Mouse (Mus musculus) testis, adult 2 months (tissue): ENCODE data around the gene Zfp174. TPM values are rescaled to one million over a fixed set of nuclear protein-coding genes. Genes with fewer than 3 reads are reported as not detected.
"Not testable (repeated sequence)": the region's sequence is repeated elsewhere in the genome, so short reads cannot be mapped to it uniquely, and the experiment has no call there.

ENCODE experiments used
- H3K27ac ChIP-seq: fragments of 200-500 bp; 2 replicates; pipeline ENCODE4 v1.5.1; 2012; ENCODE audit warnings: low read depth, low read length; ENCODE audit not compliant: control insufficient read depth, insufficient read depth
- H3K27me3 ChIP-seq: fragments of 200-500 bp; 2 replicates; pipeline ENCODE4 v1.6.1; 2012; ENCODE audit warnings: mild to moderate bottlenecking, low read length, moderate library complexity; ENCODE audit not compliant: control insufficient read depth, insufficient read depth
- H3K36me3 ChIP-seq: fragments of 200-500 bp; 2 replicates; pipeline ENCODE4 v1.6.1; 2012; ENCODE audit warnings: mild to moderate bottlenecking, low read length; ENCODE audit not compliant: control insufficient read depth, insufficient read depth
- H3K4me1 ChIP-seq: fragments of 200-500 bp; 2 replicates; pipeline ENCODE4 v1.6.1; 2012; ENCODE audit warnings: low read length; ENCODE audit not compliant: control insufficient read depth, insufficient read depth
- H3K4me3 ChIP-seq: fragments of 200-500 bp; 2 replicates; pipeline ENCODE4 v1.5.1; 2012; ENCODE audit warnings: low read depth, mild to moderate bottlenecking, low read length, moderate library complexity, mixed read lengths; ENCODE audit not compliant: control insufficient read depth
- CTCF ChIP-seq: fragments of 200-500 bp; IDR thresholded peaks from 2 replicates; pipeline ENCODE4 v1.5.1; 2012; ENCODE audit warnings: low read depth, mild to moderate bottlenecking, inconsistent platforms, low read length, moderate library complexity; ENCODE audit not compliant: control insufficient read depth, insufficient read depth, insufficient replicate concordance
- POLR2A ChIP-seq: fragments of 200-500 bp; IDR thresholded peaks from 2 replicates; pipeline ENCODE4 v1.6.1; 2012; ENCODE audit warnings: low read depth, mild to moderate bottlenecking, inconsistent platforms, low read length, moderate library complexity; ENCODE audit not compliant: control insufficient read depth
- polyA plus RNA-seq: library from polyadenylated mRNA; depleted of rRNA; stranded (reverse); fragments of >200 nt; gene quantifications from 2 replicates; pipeline ENCODE4 v1.2.3, GENCODE M21; 2012

Gene Zfp174
- polyA plus RNA-seq, 1 experiment: 1.5 TPM

DNA sequence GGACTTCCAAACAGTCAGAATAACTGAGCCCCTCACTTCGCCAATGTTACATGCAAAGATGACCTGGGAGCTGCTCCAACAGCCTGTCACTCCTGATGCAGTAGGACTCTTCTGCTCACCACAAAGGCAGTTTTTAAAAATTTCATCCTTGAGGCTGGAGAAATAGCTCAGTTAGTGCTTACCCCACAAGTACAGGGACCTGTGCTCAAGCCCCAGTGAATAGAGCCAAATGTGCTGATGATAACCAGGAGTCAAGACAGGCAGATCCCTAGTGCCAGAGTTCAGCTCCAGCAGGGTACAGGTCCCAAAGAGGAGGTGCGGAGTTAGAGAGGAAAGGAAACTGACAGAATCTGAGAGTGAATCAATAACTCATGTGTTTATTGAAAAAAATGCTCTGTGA is 11.6 kb upstream of the Zfp174 start:
- Histone ChIP-seq H3K4me3 (no peak overlapping the region), H3K36me3 (no peaks in the 10 kb centered on the region), H3K27ac (no peak overlapping the region), H3K4me1 (no peaks in the 10 kb centered on the region; the same call in 1 of the 2 replicates), H3K27me3 (no peaks in the 10 kb centered on the region)
- TF ChIP-seq CTCF (no peak), POLR2A (no peak)

DNA sequence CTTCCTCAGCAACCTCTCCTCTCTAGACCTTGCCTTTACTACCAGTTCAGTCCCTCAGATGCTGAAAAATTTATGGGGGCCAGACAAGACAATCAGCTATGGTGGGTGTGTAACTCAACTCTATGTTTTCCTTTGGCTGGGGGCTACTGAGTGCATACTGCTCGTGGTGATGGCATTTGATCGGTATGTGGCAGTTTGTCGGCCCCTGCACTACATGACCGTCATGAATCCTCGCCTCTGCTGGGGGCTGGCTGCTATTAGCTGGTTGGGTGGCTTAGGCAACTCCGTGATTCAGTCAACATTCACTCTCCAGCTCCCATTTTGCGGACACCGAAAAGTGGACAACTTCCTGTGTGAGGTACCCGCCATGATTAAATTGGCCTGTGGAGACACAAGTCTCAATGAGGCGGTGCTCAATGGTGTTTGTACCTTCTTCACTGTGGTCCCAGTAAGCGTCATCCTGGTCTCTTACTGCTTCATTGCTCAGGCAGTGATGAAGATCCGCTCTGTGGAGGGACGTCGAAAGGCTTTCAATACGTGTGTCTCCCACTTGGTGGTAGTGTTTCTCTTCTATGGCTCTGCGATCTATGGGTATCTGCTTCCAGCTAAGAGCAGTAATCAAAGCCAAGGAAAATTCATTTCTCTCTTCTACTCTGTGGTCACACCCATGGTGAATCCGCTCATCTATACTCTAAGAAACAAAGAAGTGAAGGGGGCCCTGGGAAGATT is 7.7 kb upstream of the Zfp174 start:
- H3K27ac ChIP-seq: no peak overlapping the region
- H3K4me3 ChIP-seq: peak overlapping the region; percentile 1; the same call in 1 of the 2 replicates
- no peaks in the 10 kb centered on the region for H3K27me3 ChIP-seq
- H3K4me1 ChIP-seq: peaks cover 2% of the 10 kb centered on the region; the same call in 1 of the 2 replicates
- H3K36me3 ChIP-seq: no peaks in the 10 kb centered on the region
- TF ChIP-seq CTCF (peak; percentile 19; the same call in 1 of the 2 replicates), POLR2A (no peak)

DNA sequence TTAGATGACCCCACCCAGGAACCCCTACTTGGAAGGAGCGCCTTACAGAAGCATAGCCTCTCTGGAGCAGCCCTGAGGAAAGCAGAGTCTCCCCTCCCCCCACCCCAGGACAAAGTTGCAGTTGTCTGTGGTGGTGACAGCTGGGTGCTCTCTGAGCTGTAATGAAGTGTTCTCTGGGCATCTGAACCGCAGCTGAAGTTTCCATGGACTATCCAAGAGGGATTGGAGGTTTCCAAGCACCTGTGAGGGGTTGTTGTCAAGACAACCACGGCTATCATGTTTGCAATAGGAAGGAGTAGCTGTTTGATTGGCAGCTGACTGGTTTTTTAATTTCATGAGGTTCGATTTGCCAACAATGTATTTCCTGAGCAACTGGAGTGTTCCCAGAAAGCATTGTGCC is 4.1 kb upstream of the Zfp174 start:
- no peak for TF ChIP-seq CTCF
- TF ChIP-seq POLR2A: no peak
- H3K27me3 ChIP-seq: no peaks in the 10 kb centered on the region
- H3K4me3 ChIP-seq: no peak overlapping the region
- H3K4me1 ChIP-seq: peaks cover 5% of the 10 kb centered on the region
- H3K27ac ChIP-seq: no peak overlapping the region
- no peaks in the 10 kb centered on the region for H3K36me3 ChIP-seq

DNA sequence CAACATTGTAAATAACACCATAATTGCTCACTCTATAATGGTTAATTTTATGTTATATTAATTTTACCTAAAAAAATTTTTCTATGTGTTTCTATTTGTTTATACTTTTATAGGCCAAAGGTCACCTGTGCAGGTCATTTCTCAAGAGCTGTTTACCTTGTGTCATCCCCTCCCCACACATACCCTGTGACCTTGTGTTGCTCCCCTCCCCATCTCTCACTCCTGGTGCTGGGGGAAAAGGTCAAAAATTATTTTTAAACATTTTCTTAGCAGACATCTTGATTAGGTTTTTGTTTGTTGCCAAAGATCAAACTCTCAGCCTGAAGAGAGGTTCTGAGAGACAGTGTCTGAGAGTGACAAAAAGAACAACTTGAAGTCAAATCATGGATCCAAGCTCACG is 3.3 kb upstream of the Zfp174 start:
- TF ChIP-seq CTCF: no peak
- Histone ChIP-seq H3K27ac (no peak overlapping the region), H3K4me1 (peaks cover 5% of the 10 kb centered on the region), H3K36me3 (no peaks in the 10 kb centered on the region), H3K27me3 (no peaks in the 10 kb centered on the region), H3K4me3 (no peak overlapping the region)

DNA sequence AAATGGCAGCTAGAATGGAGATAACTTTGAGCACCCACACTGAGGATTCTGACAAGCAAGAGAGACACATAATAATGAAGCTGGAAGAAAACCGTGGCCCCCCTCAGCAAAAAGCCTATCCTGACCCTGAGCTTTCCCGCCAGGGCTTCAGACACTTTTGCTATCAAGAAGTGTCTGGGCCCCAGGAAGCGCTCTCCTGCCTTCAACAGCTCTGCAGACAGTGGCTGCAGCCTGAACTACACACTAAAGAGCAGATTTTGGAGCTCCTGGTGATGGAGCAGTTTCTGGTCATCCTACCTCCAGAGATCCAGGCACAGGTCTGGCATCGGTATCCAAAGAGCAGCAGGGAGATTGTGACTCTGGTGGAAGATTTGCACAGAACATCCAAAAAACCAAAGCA is 803 bp downstream of the Zfp174 start:
- TF ChIP-seq CTCF (no peak), POLR2A (no peak)
- H3K4me3 ChIP-seq: peak overlapping the region; percentile 2; the same call in 1 of the 2 replicates
- H3K27ac ChIP-seq: no peak overlapping the region
- H3K4me1 ChIP-seq: peaks cover 4% of the 10 kb centered on the region
- H3K27me3 ChIP-seq: no peaks in the 10 kb centered on the region
- no peaks in the 10 kb centered on the region; the same call in 1 of the 2 replicates for H3K36me3 ChIP-seq

DNA sequence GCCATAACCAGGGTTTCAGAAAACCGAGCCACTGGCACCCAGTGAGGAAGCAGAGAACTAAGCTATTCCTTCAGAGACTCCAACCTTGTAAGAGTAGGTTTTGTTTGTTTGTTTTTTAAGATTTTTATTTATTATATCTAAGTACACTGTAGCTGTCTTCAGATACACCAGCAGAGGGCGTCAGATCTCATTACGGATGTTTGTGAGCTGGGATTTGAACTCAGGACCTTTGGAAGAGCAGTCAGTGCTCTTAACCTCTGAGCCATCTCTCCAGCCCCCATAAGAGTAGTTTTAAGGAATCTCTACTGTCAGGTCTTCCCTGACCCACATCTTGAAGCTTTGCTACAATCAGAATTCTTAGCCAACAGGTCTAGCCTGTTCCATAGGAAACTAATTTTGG is 1.3 kb downstream of the Zfp174 start:
- no peaks in the 10 kb centered on the region for H3K27me3 ChIP-seq
- no peak overlapping the region for H3K27ac ChIP-seq
- TF ChIP-seq POLR2A (no peak), CTCF (no peak)
- H3K36me3 ChIP-seq: no peaks in the 10 kb centered on the region; the same call in 1 of the 2 replicates
- H3K4me1 ChIP-seq: peaks cover 3% of the 10 kb centered on the region
- no peak overlapping the region for H3K4me3 ChIP-seq

DNA sequence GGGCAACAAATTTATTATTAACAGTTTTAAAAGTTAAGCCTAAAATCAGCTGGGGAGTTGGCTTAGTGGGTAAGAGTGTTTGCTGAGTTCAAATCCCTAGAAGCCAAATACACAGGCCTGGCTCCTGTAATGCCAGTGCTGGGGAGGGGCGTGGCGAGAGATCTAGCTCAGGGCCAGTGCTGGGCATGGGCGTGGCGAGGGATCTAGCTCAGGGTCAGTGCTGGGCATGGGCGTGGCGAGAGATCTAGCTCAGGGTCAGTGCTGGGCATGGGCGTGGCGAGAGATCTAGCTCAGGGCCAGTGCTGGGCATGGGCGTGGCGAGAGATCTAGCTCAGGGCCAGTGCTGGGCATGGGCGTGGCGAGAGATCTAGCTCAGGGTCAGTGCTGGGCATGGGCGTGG is 4.2 kb downstream of the Zfp174 start:
- H3K27me3 ChIP-seq, H3K4me1 ChIP-seq, H3K27ac ChIP-seq, H3K4me3 ChIP-seq, H3K36me3 ChIP-seq: not testable (repeated sequence)

DNA sequence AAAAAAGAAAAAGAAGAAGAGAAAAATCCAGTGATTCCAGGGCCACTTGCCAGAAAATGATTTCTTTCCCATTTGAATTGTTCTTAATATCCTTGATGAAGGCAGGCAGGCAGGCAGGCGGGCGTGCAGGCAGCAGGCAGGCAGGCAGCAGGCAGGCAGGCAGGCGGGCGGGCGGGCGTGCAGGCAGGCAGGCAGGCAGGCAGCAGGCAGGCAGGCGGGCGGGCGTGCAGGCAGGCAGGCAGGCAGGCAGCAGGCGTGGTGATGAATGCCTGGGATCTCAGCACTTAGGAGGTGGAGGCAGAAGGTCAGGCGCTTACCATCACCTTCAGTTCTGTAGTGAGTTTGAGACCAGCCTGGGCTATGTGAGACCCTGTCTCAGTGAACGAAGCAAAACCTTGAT is 5.5 kb downstream of the Zfp174 start:
- no peaks in the 10 kb centered on the region for H3K27me3 ChIP-seq
- no peak overlapping the region for H3K27ac ChIP-seq
- no peaks in the 10 kb centered on the region; the same call in 1 of the 2 replicates for H3K4me1 ChIP-seq
- H3K4me3 ChIP-seq: no peak overlapping the region
- no peaks in the 10 kb centered on the region; the same call in 1 of the 2 replicates for H3K36me3 ChIP-seq
- TF ChIP-seq POLR2A (no peak), CTCF (no peak)
